Mouse (Mus musculus) small intestine, adult 2 months (tissue): ENCODE measurements at regions not wholly inside any gene's neighbourhood (a gene's known extent, or its start where the extent isn't known, plus 50 kb on each side); places are given as distances from the start of the nearest gene placed in this dataset.

Source experiments
- CTCF ChIP-seq: fragments of 200-500 bp; IDR thresholded peaks from 2 replicates; pipeline ENCODE4 v1.5.1; 2012; ENCODE audit warnings: low read depth, mild to moderate bottlenecking, control low read depth, inconsistent platforms, low read length, moderate library complexity, mixed read lengths; ENCODE audit not compliant: insufficient replicate concordance, insufficient read length; ENCODE audit errors: extremely low read depth
- POLR2A ChIP-seq: fragments of 200-500 bp; IDR thresholded peaks from 2 replicates; pipeline ENCODE4 v1.6.1; 2012; ENCODE audit warnings: low read depth, mild to moderate bottlenecking, control low read depth, inconsistent platforms, low read length, moderate library complexity

- no peak for TF ChIP-seq CTCF
- no peak for TF ChIP-seq POLR2A
These were observed 574.4 kb upstream of the Lcorl start for GRCm38 (mm10) chr5:46431644-46432367.
